Mouse (Mus musculus) ES-Bruce4 (cell line): ENCODE measurements at regions not wholly inside any gene's neighbourhood (a gene's known extent, or its start where the extent isn't known, plus 50 kb on each side); places are given as distances from the start of the nearest gene placed in this dataset.

Experiments
- CTCF ChIP-seq: IDR thresholded peaks from one replicate; pipeline ENCODE4 v1.8.1; 2011; ENCODE audit warnings: low read depth, low read length
- EP300 ChIP-seq: IDR thresholded peaks from 2 replicates; pipeline ENCODE4 v1.6.1; 2011; ENCODE audit warnings: low read depth, low read length; ENCODE audit not compliant: insufficient read depth
- POLR2A ChIP-seq: IDR thresholded peaks from one replicate; pipeline ENCODE4 v1.8.1; 2011; ENCODE audit warnings: low read length; ENCODE audit not compliant: insufficient read depth

DNA sequence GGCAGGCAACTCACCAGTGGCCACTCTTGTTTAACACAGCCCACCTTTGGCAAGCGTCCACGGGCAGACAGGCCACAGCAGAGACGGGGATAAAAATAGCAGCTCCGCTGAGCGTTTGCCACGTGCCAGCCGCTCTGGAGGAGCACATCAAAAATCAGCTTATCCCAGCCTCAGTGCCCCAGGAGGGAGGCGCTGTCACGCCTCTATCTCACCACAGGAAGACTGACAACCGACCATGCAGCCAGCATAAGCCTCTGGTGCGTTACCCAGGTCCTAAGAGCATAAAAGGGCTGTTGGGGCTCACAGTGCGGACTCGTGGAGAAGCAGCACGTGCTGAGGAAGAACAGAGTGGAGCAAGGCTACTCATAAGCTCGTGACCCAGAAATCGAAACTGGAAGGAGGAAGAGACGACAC lies 126.4 kb upstream of the Unc5b start:
- TF ChIP-seq EP300 (no peak), CTCF (no peak), POLR2A (no peak)
